Mouse (Mus musculus): Measurements from ENCODE around the gene Adarb2. TPM values are rescaled to one million over a fixed set of nuclear protein-coding genes. Genes with fewer than 3 reads are reported as not detected.

Gene Adarb2
- polyA plus RNA-seq, 1 experiment from 2014 or later: 1.8 TPM

DNA sequence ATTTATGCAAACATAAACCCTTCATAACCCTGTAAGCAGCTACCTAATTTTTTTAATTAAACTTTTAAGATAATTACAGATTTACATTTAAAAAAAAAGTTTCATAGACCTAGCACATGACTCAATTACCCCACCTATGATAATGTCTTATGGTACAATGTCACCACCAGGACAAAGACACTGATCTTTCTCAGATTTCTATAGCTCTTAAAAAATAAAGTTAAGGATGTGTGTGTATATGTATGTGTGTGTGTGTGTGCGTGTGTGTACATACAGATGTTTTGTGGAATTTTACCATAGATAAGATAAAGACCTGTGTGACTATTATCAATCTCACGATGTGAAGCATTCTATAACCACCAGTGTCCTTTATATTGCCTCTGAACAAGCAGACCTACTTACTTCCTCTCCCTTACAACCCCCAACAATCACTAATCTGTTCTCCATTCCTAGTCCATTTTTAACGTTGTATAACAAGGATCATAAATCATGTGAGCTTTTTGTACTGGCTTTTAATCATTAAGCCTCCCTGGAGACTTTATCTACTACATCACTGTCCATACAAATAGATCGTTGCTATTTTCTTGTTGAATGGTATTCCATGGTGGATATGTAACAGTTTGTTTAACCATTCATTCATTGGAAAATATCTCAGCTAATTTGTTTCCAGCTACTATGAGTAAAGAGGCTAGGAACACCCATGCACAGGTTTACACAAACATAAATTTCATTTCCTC lies 313.5 kb downstream of the Adarb2 start:
- no peak overlapping the region for H3K9ac ChIP-seq
- H3K4me2 ChIP-seq: no peak overlapping the region
- H3K27me3 ChIP-seq: no peaks in the 10 kb centered on the region
- H3K9me3 ChIP-seq: no peaks in the 10 kb centered on the region
- H3K27ac ChIP-seq: no peak overlapping the region
- H3K36me3 ChIP-seq: no peaks in the 10 kb centered on the region
- no peak overlapping the region for H3K4me3 ChIP-seq
- ATAC-seq (ENCODE audit: insufficient number of reproducible peaks, insufficient read depth, low FRiP score, low TSS enrichment, low read depth): no peak
- whole genome bisulfite sequencing: 76% methylated on average over 4 of the region's 4 CpGs
- H3K4me1 ChIP-seq: no peaks in the 10 kb centered on the region

DNA sequence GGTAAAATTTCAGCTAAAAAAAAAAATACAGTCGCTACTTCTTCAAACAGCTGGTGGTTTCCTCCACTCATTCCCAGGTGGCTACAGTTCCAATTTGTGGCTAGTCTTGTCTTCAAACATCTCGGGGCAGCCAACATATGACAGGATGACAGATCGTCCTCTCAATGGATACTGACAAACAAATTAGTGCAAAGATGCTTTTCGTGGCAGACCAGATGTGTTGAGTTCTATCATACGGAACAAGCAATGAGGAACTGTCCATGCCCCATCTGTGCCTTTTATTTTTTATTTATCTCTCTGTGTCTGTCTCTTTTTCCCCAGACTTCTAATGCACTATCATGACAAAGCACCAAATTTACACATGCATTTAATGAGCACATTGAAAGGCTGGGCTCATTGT lies 316.5 kb downstream of the Adarb2 start:
- Histone ChIP-seq H3K27ac (no peak overlapping the region), H3K27me3 (no peaks in the 10 kb centered on the region), H3K36me3 (no peaks in the 10 kb centered on the region), H3K4me3 (no peak overlapping the region), H3K4me1 (no peaks in the 10 kb centered on the region), H3K4me2 (no peak overlapping the region), H3K9ac (no peak overlapping the region), H3K9me3 (no peaks in the 10 kb centered on the region)
- ATAC-seq (ENCODE audit: insufficient number of reproducible peaks, insufficient read depth, low FRiP score, low TSS enrichment, low read depth): no peak
- 61% methylated on average over 5 of the region's 5 CpGs for WGBS

DNA sequence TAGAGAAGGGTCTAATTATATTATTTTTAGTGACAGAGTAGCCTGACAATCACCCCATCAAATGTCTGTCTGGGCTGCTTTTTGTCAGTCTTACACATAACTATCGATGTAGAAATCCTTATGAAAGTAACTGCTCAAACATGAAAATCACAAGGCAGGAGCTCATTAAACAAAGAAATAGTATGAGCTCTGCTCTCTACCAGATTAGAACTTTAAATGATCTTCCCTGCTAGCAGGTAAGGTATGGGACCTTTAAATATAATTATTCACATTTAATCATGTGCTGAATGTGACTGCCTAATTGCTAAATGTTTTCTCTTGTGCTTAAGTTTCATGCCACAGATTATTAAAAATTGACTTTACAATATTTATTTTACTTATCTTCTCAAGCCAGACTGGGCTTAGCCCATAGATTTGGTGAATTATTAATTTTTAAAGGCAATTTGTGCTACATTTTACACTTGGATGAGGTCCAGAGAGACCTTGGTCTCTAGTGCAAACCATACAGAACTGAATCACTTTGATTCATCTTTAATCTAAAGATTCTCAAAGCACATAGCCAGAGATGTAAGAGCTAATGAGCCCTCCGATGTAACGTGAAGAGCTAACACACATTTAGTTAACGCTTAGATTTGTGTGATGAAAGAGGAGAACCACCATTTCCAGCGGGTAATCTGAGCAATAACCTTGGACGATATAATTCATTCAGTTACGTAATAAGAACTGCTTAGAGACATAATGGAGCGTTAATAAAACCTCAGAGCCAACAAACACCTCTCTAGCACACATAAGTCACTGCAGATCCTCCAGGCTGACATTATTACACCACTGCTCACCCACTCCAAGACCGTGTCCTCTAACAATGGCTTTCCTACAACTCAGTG lies 323.3 kb downstream of the Adarb2 start:
- WGBS: 77% methylated on average over 9 of the region's 9 CpGs

DNA sequence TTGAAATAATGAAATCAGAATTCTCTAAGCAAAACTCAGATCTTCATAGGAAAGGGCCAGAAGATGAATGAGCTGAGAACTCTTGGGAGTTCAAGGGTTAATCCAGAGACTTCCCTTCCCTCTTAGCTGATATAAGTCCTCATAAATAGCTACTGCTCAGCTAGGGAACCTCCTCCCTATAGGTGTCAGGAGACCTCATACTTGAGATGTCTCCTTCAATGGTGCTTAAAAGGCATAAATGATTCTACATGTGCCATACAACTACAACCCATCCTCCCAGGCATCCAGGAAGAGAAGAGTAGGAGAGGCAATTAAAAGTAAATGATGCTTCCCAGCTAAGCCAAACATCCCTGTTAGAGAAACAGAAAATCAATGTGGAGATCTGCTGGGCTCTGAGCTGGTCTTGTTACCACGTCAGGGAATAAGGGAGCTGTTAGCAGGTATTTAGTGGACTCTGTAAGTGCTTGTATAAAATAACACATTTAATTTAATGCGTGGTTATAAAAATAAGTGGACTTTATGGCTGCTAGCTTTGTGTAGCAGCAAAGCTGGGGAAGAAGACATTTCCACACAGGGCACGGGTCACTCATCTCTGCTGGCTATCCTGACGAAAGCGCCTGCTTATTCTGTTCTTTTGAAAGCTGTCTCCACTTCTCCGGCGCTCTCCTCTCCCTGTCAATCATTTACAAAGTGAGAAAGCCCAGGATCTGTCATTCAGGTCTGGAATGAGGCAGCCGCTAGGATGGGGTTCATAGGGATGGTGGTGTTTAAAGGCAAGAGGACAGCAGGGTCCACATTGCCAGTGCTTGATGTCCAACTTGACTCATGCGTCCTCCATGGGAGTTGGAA lies 331.8 kb downstream of the Adarb2 start:
- H3K4me3 ChIP-seq: no peak overlapping the region
- 81% methylated on average over 9 of the region's 9 CpGs for WGBS
- no peak for ATAC-seq (ENCODE audit: insufficient number of reproducible peaks, insufficient read depth, low FRiP score, low TSS enrichment, low read depth)

More for the DNA sequence above, 323.3 kb downstream of the Adarb2 start:
- no peak overlapping the region for H3K9ac ChIP-seq
- ATAC-seq (ENCODE audit: insufficient number of reproducible peaks, insufficient read depth, low FRiP score, low TSS enrichment, low read depth): no peak
- H3K4me2 ChIP-seq: no peak overlapping the region
- H3K9me3 ChIP-seq: no peaks in the 10 kb centered on the region
- no peaks in the 10 kb centered on the region for H3K4me1 ChIP-seq
- no peaks in the 10 kb centered on the region for H3K27me3 ChIP-seq
- H3K4me3 ChIP-seq: no peak overlapping the region
- no peak overlapping the region for H3K27ac ChIP-seq
- no peaks in the 10 kb centered on the region for H3K36me3 ChIP-seq

DNA sequence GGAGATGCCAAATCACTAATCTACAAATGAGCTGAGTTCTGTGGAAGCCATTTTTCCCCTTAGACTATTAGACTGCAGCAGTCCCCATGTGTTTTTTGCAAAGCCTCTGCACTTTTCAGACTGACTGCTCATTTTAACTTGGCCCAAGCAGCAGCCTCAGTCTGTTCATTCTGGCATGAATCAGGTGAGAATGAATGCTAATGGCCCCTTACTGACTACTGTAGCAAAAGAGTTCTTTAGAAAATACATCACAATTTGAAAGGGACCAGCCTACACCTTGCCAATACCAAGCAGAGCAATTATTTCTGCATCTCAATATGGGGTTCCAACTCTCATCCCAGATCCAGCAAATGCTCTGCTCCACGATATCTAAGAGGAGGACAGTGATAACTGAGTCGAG lies 335.8 kb downstream of the Adarb2 start:
- no peak overlapping the region for H3K4me3 ChIP-seq
- no peaks in the 10 kb centered on the region for H3K9me3 ChIP-seq
- no peaks in the 10 kb centered on the region for H3K27me3 ChIP-seq
- no peak overlapping the region for H3K9ac ChIP-seq
- no peaks in the 10 kb centered on the region for H3K36me3 ChIP-seq
- H3K27ac ChIP-seq: no peak overlapping the region
- H3K4me1 ChIP-seq: no peaks in the 10 kb centered on the region
- 95% methylated on average over 2 of the region's 2 CpGs for WGBS
- no peak overlapping the region for H3K4me2 ChIP-seq
- ATAC-seq (ENCODE audit: insufficient number of reproducible peaks, insufficient read depth, low FRiP score, low TSS enrichment, low read depth): no peak

More for the DNA sequence above, 331.8 kb downstream of the Adarb2 start:
- Histone ChIP-seq H3K4me1 (no peaks in the 10 kb centered on the region), H3K9ac (no peak overlapping the region), H3K9me3 (no peaks in the 10 kb centered on the region), H3K36me3 (no peaks in the 10 kb centered on the region), H3K27me3 (no peaks in the 10 kb centered on the region), H3K27ac (no peak overlapping the region), H3K4me2 (no peak overlapping the region)

DNA sequence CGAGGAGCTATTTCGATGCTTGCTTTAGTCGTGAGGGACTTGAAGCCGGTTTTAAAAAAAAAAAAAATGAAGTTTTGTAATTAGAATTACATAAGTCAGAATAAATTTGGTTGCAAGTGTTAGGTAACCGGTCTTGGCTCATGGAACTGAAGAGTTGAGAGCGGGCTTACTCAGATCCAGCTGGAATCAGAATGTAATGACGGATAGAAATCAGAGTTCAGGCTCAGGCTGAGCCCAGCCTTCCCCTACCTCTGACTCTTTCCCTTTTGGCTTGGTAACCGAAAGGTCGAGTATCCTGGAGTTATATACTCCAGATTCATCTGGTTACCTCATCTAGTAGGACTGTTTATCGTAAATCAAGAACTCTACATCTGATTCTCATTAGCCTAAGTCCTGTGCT lies 336.2 kb downstream of the Adarb2 start:
- no peaks in the 10 kb centered on the region for H3K27me3 ChIP-seq
- no peak overlapping the region for H3K4me2 ChIP-seq
- H3K9ac ChIP-seq: no peak overlapping the region
- no peak for ATAC-seq (ENCODE audit: insufficient number of reproducible peaks, insufficient read depth, low FRiP score, low TSS enrichment, low read depth)
- H3K4me3 ChIP-seq: no peak overlapping the region
- 84% methylated on average over 10 of the region's 10 CpGs for WGBS
- H3K4me1 ChIP-seq: no peaks in the 10 kb centered on the region
- H3K36me3 ChIP-seq: no peaks in the 10 kb centered on the region
- no peaks in the 10 kb centered on the region for H3K9me3 ChIP-seq
- H3K27ac ChIP-seq: no peak overlapping the region

DNA sequence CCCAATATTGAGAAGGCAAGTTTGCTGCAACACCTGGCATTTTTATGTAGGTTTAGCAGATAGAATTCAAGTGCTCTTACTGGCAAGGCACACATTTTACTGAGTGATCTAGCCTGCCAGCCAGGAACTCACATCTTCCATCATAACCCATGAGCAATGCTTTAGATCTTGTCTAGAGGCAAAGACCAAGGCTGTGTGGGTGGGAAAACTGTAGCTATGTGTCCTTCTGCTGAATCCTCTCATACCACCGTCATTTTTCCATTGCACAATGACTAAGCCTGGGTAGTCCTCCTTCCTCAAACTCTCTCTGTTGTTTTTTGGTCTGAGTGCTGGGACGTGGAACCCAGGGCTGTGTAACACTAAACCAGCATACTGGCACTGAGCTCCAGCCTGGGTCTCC lies 340.0 kb downstream of the Adarb2 start:
- WGBS: 73% methylated on average over 2 of the region's 2 CpGs
- Histone ChIP-seq H3K9me3 (no peaks in the 10 kb centered on the region), H3K36me3 (no peaks in the 10 kb centered on the region), H3K4me2 (no peak overlapping the region), H3K4me1 (no peaks in the 10 kb centered on the region), H3K27ac (no peak overlapping the region), H3K27me3 (no peaks in the 10 kb centered on the region), H3K9ac (no peak overlapping the region), H3K4me3 (no peak overlapping the region)
- ATAC-seq (ENCODE audit: insufficient number of reproducible peaks, insufficient read depth, low FRiP score, low TSS enrichment, low read depth): no peak

DNA sequence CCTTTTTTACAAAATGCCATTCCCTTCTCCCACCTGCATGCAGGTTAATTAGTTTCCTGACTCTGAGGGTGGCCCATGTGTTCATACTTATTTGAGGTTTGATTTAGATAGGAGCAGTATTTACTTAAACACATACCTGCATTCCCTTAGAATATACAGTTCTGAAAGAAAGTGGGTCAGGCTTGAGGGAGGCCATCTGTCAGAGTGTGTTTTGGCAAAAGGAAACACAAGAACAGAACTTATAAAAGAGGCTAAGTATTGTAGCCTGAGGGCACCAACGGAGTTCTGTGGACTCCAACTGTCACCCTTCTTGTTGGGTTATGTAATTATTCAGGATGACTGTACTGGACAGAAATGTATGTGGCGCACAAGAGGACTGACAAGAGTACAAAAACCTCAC lies 349.6 kb downstream of the Adarb2 start:
- Histone ChIP-seq H3K36me3 (no peaks in the 10 kb centered on the region), H3K27ac (no peak overlapping the region), H3K4me1 (no peaks in the 10 kb centered on the region), H3K4me3 (no peak overlapping the region), H3K9me3 (no peaks in the 10 kb centered on the region), H3K27me3 (no peaks in the 10 kb centered on the region; the same call in 1 of the 2 replicates), H3K4me2 (no peak overlapping the region), H3K9ac (no peak overlapping the region)
- WGBS: 58% methylated on average over 2 of the region's 2 CpGs
- ATAC-seq (ENCODE audit: insufficient number of reproducible peaks, insufficient read depth, low FRiP score, low TSS enrichment, low read depth): no peak

DNA sequence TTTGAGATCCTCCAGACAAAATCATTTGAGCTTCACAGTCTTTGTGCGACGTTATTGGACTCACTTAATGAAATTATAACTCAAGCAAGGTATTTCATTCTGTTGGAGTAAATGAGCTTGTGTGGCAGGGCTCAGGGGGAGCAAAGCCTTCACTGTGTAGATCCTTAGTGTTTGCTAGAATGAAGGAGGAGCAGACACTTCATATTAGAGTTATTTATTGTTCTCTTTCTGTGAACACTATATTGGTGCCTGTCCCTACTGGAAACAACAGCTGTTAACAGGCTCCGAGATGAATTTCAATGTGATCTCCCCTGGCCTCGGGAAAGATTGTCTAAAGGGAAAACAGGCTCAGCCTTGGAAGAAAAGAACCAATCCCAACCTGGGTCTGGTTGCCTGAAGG lies 355.1 kb downstream of the Adarb2 start:
- Histone ChIP-seq H3K9me3 (no peaks in the 10 kb centered on the region), H3K9ac (no peak overlapping the region), H3K4me2 (no peak overlapping the region), H3K27ac (no peak overlapping the region), H3K4me1 (no peaks in the 10 kb centered on the region), H3K36me3 (no peaks in the 10 kb centered on the region), H3K27me3 (no peaks in the 10 kb centered on the region), H3K4me3 (no peak overlapping the region)
- no peak for ATAC-seq (ENCODE audit: insufficient number of reproducible peaks, insufficient read depth, low FRiP score, low TSS enrichment, low read depth)
- 60% methylated on average over 4 of the region's 4 CpGs for WGBS

DNA sequence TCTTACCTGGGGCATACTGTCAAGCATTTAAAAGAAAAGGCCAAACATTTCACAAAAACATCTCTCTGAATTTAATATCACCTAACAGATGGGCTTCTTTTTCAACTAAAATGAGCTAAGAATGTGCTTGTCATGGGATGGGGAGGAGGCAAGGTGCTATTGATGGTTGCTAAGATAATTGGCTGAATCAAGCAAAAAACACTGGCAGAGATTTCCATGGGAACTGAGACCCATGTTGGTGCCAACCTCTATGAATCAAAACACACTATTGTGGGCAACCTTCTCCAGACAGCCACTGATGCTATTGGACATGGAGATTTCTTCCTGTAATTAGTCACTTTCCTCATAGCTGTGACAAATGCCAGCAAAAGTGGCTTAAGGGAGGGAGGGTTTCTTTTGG lies 357.8 kb downstream of the Adarb2 start:
- H3K4me3 ChIP-seq: no peak overlapping the region
- H3K9me3 ChIP-seq: no peaks in the 10 kb centered on the region
- H3K36me3 ChIP-seq: no peaks in the 10 kb centered on the region

DNA sequence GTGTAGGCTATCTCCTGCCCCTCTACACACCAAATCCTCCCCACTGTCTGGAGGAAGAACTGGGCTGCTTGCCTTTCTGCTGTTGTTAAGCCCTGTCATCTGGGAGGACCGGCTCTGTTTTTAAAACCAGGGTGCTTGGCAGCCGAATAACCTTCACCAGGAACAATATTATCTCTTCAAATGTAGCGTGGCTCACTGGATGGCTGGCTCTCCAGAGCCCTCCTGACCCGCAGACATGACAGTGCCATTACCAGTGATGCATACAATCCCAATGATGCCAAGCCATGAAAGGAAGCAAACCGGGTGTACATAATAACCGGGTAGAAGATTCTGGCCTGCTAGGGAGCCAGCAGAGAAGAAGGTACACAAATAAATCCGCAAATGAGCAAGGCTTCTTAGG lies 360.5 kb downstream of the Adarb2 start:
- H3K27ac ChIP-seq: no peak overlapping the region
- H3K27me3 ChIP-seq: no peaks in the 10 kb centered on the region
- peaks cover 7% of the 10 kb centered on the region; the same call in 1 of the 2 replicates for H3K4me1 ChIP-seq
- H3K9ac ChIP-seq: no peak overlapping the region
- 80% methylated on average over 7 of the region's 7 CpGs for WGBS
- no peak overlapping the region for H3K4me2 ChIP-seq
- no peaks in the 10 kb centered on the region for H3K36me3 ChIP-seq
- H3K4me3 ChIP-seq: no peak overlapping the region
- ATAC-seq (ENCODE audit: insufficient number of reproducible peaks, insufficient read depth, low FRiP score, low TSS enrichment, low read depth): no peak
- H3K9me3 ChIP-seq: no peaks in the 10 kb centered on the region

More for the DNA sequence above, 357.8 kb downstream of the Adarb2 start:
- Histone ChIP-seq H3K9ac (no peak overlapping the region), H3K4me2 (no peak overlapping the region), H3K27ac (no peak overlapping the region), H3K4me1 (no peaks in the 10 kb centered on the region), H3K27me3 (no peaks in the 10 kb centered on the region)
- no peak for ATAC-seq (ENCODE audit: insufficient number of reproducible peaks, insufficient read depth, low FRiP score, low TSS enrichment, low read depth)

Data from embryonic facial prominence, embryonic 13.5 days (tissue).